Mouse (Mus musculus): ENCODE measurements around the gene Ikbke. TPM values are rescaled to one million over a fixed set of nuclear protein-coding genes. Genes with fewer than 3 reads are reported as not detected.
"Not testable (repeated sequence)": the region's sequence is repeated elsewhere in the genome, so short reads cannot be mapped to it uniquely, and the experiment has no call there.

Ikbke gene
- 1 to 10 TPM; 2.9 to 3.1 TPM for total RNA-seq (2021)

DNA sequence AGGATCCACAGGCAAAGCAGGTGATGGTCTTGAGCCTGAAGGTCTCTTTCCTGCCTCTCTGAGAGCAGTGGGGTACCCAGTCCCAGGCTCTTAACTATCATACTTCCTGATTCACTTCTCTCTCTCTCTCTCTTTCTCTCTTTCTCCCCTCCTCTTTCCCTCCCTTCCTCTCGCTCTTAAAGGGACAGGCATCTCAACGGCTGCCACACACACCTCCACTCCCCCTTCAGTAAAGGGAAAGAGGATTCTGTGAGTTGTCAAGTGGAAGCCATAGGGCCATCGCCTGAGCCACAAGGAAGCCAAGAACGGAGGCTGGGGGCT is at the start of gene Ikbke:
TSS of gene Ikbke (minus strand) at position 151 of the 321 bp plus-strand sequence.
- intact Hi-C loops (cut with DNase I): no loop called here
- no peak for DNase-seq

DNA sequence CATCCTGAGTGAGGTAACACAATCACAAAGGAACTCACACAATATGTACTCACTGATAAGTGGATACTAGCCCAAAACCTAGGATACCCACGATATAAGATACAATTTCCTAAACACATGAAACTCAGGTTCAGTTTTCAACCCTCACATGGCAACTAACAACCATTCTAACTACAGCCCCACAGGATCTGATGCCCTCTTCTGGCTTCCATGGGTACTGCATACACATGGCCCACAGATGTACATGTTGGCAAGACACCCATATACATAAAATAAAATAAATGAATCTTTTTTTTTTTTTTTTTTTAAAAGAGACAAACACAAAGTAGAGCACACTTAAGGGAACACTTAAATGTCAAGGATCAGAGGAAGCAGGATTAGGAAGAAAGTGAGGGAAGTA is 49.7 kb upstream of the Ikbke start:
- DNase-seq; intact Hi-C loops (cut with DNase I): not testable (repeated sequence)

DNA sequence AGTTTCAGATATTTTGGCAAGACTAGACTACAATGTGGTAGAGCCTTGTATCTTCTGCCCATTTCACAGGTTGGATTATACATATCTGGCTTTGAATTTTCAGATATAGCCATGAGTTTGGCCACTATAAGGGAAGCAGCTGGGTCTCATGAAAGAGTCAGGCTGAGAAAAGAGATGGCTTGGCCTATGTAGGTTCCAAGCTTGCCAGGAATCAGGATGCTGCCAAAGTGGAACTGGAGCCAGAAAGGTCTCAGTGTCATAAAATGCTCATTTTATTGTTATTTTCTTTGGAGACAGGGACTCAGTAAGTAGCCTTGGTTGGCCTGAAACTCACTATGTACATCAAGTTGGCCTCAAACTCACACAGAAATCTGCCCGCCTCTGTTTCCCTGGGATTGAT is 47.8 kb upstream of the Ikbke start:
- DNase-seq: no peak
- intact Hi-C loops (cut with DNase I): no loop called here

DNA sequence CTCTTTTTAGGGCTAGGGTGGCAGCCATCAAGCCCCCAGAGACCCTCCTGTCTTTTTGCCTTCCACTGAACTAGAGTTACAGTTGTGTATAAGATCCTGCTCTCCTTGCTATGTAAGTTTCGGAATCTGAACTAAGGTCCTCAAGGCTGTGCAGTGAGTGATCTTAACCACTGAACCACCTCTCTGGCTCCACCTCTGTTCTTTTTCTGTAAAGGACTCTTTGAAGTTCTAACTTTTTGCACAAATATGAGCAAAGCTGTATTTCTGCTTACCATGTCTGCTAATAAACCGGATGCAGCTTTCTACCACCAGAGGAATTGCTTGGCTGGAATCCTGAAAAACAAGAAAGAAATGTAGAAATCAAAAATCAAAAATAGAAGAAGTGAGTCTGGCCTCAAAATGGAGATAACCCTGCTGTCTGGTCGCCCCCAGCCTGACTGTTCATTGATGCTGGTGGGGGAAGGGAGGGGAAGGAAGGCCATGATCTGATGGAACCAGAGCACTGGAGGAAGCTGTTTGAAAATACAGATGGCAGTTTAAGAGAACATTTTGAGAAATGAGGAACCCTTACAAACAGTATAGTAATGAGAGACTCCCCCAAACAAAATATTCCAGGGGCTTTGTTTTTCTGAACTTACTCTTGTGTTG is 45.5 kb upstream of the Ikbke start:
- intact Hi-C loops (cut with DNase I): no loop called here
- DNase-seq: no peak

DNA sequence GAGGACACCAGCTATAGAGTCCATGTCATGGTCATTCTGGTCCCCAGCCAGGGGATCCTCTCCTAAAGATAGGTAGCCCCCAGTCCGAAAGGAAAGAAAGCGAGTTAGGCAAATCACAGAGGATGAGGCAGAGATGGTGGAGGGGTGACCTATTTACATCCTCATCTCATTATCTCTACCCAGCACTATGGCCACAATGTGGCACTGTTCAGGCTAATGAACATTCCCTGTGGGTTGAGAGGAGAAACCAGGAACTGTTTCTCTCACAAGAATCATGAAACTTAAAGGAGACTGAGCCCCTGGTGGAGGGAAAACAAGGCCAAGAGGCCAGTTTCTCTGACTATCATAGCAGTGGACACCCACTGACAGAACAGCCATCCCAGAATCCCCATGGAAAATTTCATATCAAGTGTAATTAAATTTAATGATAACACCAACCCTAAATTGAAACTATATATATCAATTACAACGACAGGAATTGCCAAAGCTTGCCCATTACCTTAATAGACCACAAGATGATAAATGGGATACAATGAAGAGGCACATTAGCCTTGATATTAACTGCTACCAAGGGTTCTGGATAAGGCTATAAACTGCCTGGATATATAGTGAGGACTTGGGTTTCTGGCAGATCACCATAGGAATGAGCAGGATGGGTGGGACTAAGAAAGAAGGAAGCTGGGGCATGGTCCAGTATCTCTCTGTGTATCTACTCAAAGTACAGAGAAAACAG is 40.4 kb upstream of the Ikbke start:
- no peak for DNase-seq
- intact Hi-C loops (cut with DNase I): no loop called here

DNA sequence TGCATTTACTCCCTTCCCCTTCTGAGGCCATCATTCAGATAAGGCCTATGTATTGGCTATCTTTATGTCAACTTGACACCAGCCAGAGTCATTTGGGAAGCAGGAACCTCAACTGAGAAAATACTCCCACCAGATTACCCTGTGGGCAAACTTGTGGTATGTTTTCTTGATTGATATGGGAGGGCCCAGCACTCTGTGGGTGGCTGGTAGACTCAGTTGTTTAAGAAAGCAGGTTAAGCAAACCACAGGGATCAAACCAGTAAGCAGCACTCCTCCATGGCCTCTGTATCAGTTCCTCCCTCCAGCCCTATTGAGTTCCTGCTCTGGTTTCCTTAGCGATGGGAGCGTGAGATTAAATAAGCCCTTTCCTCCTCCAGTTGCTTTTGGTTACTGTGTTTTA is 39.0 kb upstream of the Ikbke start:
- DNase-seq: no peak
- intact Hi-C loops (cut with DNase I): no loop called here

DNA sequence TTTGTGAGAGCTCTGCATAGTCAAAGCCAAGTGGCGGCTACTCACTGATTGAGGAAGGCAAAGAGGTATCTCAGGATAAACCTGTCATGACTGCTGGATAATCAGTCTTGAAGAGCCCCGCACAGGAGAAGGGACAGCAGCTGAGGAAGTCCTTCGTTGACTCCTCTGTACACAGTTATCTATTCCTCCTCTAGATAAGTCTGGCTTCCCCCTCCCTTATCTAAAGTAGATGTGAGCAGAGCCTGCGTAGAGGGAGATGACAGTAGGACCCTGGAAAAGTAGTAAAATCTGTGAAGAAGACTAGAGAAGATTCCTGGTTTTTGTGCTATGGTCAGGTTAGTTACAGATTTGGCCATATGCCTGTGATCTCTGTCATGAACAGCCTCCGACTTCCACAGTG is 38.2 kb upstream of the Ikbke start:
- intact Hi-C loops (cut with DNase I): no loop called here
- DNase-seq: no peak

DNA sequence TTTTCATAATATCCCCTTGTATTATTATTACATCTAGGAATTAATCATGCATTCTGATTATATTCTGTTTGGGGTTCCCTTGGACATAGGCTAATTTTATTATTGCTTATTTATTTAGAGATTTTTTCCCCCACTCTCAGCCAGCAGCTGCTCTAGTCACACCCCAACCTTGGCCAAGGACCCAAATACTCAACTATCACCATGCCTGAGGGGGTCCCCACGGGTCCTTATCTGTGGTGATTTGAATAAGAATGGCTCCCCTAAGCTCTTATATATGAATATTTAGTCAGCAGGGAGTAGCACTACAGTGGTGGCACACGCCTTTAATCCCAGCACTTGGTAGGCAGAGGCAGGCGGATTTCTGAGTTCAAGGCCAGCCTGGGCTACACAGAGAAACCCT is 31.9 kb upstream of the Ikbke start:
- DNase-seq: no peak
- intact Hi-C loops (cut with DNase I): no loop called here

DNA sequence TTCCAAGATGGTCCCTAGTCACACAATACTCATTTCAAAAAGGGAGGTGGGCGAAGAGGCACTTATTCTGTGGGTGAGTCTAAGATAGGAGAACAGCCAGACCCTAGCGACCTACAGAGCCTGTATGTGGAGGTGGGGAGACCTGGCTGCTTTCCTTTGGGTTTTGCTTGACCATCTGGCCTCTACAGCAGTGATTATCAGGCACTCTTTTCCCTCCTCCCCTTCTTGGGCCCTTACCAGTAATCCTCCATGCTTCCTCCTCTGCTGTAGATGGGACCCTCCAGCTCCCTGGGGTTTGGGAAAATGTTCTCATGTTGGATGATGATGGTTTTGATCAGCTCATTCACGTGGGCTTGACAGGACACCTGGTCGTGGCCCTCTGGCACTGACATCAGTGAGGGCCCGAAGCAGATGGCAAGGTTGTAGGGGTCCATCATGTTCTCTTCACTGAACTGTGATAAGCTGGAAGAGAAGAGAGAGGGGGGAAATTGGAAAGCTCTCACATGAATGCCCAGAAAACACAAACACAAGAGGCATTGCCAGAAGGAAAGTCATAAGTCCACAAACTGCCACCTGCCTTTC is 30.9 kb upstream of the Ikbke start:
- DNase-seq: no peak
- intact Hi-C loops (cut with DNase I): no loop called here

DNA sequence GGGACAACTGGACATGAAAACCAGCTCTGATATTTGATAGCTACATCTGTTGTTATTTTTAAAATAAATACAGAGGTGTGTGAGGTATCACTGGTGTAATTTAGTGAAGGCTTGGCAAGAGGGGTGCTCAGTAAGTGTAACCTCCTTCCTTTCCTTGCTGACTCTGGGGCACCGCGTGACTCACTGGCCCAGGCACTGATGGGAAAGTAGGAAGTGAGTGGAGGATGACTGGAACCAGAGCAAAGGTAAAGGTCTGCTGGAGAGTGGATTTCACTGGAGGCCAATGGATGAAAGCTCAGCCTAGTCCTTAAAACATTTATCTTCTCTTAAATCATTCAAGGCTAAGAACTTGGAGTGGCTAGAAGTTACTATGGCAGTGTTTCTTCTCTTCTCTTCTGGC is 21.3 kb upstream of the Ikbke start:
- no peak for DNase-seq
- intact Hi-C loops (cut with DNase I): no loop called here

DNA sequence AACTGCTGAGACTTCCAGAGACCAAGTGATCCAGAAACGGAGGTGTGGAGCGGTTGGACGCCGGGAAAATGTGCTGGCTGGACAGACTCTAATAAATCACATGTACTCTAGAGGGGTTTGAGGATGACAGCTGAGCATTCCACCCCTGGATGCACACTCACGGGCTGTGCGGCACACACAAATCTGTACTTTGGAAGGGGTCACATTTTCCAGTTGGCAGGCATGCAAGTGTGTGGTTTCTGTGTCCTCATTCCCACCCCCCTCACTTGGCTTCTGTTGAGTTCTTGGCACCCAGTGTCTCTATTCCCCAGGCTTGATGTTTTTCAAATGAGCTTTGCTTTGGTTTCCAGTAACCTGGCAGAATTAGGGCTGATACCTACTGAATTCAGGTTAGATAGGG is 20.4 kb upstream of the Ikbke start:
- intact Hi-C loops (cut with DNase I): no loop called here
- no peak for DNase-seq

DNA sequence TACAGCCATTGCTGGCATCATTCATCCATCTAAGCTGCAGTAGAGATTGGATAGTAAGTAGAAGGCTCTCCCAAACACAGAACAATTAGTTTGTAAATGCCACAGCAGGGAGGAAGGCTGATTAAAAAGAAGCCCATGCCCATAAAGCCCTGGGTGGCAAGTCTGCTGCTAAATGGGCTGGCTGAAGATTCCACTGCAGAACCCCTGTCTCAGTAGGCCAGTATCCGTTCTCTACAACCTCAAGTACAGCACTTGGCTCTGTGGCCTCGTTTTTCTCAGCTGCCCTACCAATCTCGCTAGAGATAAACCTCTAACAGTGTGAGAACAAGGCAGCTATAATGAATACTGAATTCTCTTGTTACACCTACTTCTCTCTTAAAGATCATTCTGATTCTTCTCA is 19.8 kb upstream of the Ikbke start:
- intact Hi-C loops (cut with DNase I): no loop called here
- DNase-seq: no peak

DNA sequence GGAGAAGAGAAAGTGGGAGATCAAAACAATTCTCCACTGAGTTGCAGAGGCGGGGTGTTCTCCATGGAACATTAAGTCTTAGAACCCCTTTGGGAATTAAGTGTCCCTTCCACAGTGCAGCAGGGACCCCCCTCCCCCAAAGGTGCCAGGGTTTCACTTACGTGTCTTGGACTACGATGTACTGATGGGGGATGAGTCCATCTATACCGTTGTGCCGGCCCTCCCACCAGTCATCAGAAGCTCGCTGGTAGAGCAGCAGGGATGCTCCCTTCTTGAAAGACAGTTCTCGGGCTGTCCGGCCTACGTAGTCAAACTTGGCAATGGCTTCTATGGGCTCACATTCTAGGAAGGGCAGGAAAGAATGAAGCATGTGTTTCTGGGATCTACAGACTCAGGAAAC is 18.8 kb upstream of the Ikbke start:
- no peak for DNase-seq
- intact Hi-C loops (cut with DNase I): no loop called here

DNA sequence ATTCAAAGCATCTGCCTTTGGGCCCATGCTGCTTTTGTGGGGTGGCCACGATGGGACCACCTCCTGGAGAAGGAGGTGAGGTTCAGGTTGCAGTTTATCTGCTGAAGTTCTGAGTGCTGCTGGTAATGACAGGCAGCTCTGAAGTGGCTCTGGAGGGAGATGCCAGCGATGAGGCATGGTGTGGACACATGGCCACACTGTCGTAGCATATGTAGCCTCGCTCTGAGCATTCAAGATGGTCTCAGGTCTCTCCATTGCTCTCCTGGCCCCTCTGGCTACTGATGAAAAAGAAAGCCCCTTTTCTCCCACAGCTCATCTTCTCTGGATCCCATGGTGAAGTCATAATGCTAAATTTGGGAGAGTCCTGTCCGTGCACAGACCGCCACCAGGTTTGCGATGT is 17.3 kb upstream of the Ikbke start:
- intact Hi-C loops (cut with DNase I): no loop called here
- DNase-seq: no peak

DNA sequence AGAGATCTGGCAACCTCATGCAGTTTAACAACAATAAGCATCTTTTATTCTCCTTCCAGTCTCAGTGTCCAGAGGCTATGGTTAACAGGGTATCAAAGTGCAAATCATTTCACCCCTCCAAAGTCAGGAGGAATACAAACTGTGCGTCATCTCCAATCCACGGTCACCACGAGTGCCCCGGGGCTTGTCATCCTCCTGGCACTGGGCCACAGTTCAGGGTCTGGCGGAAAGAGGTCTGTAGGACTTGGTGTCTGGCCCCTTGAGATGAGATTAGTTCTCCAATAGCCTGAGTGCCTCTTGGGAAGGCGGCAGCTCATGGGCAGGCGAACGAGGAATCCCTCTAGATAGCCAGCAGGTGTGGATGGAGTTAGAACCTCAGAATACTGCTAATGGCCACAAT is 15.8 kb upstream of the Ikbke start:
- intact Hi-C loops (cut with DNase I): no loop called here

DNA sequence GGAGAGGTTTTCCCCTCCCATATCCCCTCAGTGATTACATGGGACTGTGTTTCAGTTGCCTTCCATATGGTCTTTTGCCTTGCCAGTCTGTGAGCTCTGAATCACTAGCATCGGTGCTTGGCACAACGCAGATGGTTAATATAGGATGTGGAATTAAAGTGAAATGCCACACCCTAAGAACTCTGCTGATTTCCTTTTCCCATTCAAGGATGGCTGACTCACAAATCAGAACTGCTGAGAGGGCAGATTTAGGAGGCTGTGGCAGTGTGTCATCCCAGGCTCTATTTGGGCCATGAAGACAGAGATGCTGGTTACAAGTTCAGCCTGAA is 14.5 kb upstream of the Ikbke start:
- no peak for DNase-seq
- intact Hi-C loops (cut with DNase I): no loop called here

More for the DNA sequence above, 15.8 kb upstream of the Ikbke start:
- no peak for DNase-seq

DNA sequence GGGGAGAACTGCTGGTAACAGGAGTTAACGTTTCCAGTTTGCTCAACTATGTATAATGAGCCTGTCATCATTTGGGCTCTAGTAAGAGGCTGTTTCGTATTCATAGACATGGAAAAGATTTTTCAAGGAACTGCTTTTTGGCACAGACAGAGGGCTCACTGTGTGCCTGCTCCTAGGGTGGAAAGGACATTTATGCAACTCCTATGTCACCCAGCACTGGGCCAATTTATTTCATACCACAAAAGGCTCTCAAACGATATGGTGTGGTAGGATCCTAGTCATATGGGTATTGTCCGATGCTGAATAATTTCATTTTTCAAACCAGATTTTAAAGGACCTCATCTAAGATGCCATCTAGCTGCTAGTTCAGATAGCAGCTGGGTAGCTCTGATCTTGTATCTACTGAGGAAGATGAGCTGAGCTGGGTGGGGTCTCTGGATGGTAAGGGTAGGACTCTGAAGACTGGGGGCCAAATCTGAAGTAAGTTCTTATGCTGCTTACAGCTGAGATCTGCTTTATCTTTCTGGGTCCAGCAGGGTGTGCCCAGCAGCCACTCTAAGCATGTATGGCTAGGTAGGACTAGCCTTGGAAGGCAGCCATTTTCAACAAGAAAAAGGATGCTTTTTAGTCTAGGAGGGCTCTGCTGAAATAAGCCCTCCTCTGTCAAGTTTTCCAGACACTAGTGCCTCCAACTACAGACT is 14.0 kb upstream of the Ikbke start:
- intact Hi-C loops (cut with DNase I): no loop called here
- no peak for DNase-seq

DNA sequence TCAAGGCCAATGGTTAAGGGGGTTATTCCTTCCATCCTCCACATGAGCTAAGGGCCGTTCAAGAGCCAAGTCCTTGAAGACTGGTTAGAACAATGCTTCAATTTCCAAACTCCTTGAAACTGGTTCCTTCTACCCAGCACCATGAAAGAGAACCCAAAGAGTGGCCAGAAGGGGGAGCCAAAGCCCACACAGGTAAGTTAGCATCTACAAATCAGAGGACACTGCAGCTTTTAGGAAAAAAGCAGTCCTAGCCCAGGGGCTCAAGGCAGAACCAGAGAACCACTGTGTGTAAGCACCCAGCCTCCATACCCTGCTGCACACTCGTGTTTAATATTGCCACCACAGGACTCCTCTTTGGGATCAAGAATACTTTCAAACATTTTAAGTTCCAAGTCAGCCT is 11.2 kb upstream of the Ikbke start:
- intact Hi-C loops (cut with DNase I): loop anchor here (1.0 kb wide), 1 partner anchor 265 kb away; no protein-coding TSS in a partner anchor
- DNase-seq: peak; percentile 58 to 71

DNA sequence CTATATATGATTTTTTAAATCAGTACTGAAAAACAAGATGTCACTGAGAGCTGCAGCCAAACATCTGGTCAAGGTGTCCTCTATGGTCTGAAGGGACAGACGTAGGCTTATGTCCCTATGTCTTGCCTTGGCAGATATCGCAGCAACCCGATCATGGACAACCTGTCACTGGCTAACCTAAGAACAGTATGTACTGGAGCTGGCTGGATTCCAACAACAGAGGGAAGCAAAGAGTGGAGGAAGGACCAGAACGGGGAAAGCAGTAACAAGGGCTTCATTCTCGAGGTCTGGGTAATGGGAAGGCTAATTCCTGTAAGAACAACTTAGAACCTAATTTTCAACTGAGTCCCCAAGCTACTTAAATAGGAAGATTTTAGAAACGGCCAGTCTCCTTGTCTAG is 9.5 kb upstream of the Ikbke start:
- no peak for DNase-seq
- intact Hi-C loops (cut with DNase I): no loop called here

DNA sequence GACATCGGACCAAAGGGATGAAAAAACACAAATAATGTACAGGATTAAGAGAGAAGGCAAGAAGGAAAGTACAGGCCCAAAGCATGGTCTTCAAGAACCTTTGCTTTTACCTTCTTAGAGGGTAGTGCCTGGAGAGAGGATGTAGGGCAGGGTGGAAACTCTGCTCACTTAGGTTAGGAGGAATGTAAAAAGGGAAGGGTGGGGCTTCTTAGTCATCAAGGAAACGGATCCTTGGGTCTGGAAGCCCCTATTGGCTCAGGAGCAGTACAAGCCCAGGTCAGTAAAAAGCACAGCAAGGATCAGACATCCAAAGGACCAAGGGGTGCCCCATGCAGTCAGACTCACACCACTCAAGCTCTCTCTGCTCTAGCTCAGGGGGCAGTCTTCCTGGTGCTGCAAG is 7.9 kb upstream of the Ikbke start:
- no peak for DNase-seq
- intact Hi-C loops (cut with DNase I): no loop called here

DNA sequence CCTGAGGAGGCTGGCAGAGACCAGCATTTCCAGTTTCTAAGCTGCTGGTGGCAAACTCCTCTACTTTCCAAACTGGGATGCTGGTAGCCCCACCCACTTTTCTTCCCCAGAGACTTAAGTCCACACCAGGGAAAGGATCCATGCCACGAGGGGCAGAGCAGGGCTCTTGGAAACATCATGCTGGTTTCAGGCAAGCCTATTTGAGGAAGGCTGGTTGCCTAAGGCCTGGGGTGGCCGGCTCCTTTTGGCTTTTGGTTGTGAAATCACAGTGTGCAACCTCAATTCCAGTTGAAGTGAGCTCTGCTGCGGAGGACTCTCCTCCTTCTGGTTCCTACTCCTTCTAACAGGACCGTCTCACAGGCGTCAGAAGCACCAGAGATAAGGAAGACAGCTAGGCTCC is 7.4 kb upstream of the Ikbke start:
- no peak for DNase-seq
- intact Hi-C loops (cut with DNase I): no loop called here

DNA sequence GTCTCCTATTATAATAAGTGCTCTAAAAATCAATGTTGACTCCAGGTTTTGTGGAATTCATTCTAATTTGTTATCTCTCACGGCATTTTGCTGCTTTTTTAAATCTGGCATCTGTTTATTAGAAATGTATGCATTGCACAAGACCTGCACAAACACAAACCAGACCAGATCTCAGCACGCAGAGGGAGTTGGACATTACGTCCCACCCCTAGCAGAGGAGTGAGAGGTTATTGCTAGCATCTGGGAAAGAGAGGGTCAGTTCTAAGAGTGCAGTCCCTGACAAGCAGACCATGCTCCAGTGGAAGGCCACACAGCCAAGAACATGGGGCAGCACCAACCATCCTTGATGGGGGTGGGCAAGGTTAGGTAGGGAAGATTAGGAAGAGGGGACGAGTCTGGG is 5.2 kb upstream of the Ikbke start:
- intact Hi-C loops (cut with DNase I): loop anchor here (5.0 kb wide), 1 partner anchor 378 kb away; no protein-coding TSS in a partner anchor
- DNase-seq: no peak
